Mouse (Mus musculus): ENCODE data around the gene Arrdc5. TPM values are rescaled to one million over a fixed set of nuclear protein-coding genes. Genes with fewer than 3 reads are reported as not detected.
A peak's percentile ranks its signal among the peaks of the same experiment; 100 is the strongest.
"Not testable (repeated sequence)": the region's sequence is repeated elsewhere in the genome, so short reads cannot be mapped to it uniquely, and the experiment has no call there.

Arrdc5 gene
- polyA plus RNA-seq, 1 experiment = not detected

DNA sequence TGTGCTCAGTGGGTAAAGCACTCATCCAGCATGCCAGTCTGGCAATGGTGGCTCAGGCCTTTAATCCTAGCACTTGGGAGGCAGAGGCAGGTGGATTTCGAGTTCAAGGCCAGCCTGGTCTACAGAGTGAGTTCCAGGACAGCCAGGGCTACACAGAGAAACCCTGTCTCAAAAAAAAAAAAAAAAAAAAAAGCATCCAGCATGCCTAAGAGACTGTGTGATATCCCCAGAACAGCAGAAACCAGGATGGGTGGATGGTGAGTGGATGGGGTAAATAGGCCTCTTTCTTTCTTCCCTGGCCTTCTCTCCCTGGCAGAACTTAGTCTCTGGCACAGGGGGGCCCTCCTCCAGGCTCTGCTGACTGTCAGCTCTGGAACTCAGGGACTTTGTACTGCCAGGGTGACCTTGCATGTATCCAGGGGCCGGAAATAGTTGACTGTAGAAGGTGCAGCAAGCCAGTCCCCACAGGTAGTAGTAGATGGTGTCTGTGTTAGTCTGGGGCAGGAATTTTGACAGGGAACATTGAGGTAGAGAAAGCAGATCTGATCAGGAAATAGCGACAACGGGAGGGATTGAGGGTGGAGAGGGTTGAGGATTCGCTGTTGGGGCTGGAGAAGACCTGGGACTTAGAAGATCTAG lies 24.1 kb downstream of the Arrdc5 start:
- H3K4me3 ChIP-seq (ENCODE audit: insufficient read depth, low read depth, low read length) = peak overlapping the region; percentile 80
- H3K27ac ChIP-seq (replicated peaks; ENCODE audit: low read depth, low read length) = peak overlapping the region; percentile 96
- peaks cover 5% of the 10 kb centered on the region for H3K4me1 ChIP-seq (ENCODE audit: control insufficient read depth, insufficient read depth, insufficient read length, low read length)

- Histone ChIP-seq H3K4me1 (ENCODE audit: control insufficient read depth, insufficient read depth, insufficient read length, low read length) (peaks cover 5% of the 10 kb centered on the region), H3K27ac (replicated peaks; ENCODE audit: low read depth, low read length) (no peak overlapping the region), H3K4me3 (ENCODE audit: insufficient read depth, low read depth, low read length) (no peak overlapping the region)
Observed at GRCm38 (mm10) chr17:56273986-56274385, 26.1 kb downstream of the Arrdc5 start.

DNA sequence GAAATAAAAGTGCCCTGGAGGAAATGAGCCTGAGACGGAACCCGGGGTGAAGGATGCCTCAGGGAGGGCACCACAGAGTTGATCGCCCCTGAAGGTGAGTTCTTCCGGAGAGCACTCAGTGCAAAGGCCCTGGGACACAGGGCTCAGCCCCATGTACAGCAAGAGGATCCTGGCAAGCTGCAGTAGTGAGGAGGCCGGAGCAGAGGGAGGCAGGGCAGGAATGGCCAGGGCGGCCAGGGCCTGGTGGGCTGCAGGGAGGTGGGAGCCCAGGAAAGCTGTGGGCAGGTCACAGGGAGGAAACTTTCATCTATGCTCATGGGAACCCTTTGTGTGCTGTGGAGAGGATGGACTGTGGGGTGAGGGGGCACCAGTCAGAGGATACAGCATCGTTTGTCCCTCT lies 26.6 kb downstream of the Arrdc5 start:
- no peak overlapping the region for H3K4me3 ChIP-seq (ENCODE audit: insufficient read depth, low read depth, low read length)
- peaks cover 5% of the 10 kb centered on the region for H3K4me1 ChIP-seq (ENCODE audit: control insufficient read depth, insufficient read depth, insufficient read length, low read length)
- no peak overlapping the region for H3K27ac ChIP-seq (replicated peaks; ENCODE audit: low read depth, low read length)

- H3K4me1 ChIP-seq (ENCODE audit: control insufficient read depth, insufficient read depth, insufficient read length, low read length) = peaks cover 5% of the 10 kb centered on the region
- H3K4me3 ChIP-seq (ENCODE audit: insufficient read depth, low read depth, low read length) = no peak overlapping the region
- 0 out of 2 replicates have a peak overlapping the region, but pooled peaks have one; percentile 9 for H3K27ac ChIP-seq (replicated peaks; ENCODE audit: low read depth, low read length)
Observed at GRCm38 (mm10) chr17:56272644-56273043, 27.4 kb downstream of the Arrdc5 start.

DNA sequence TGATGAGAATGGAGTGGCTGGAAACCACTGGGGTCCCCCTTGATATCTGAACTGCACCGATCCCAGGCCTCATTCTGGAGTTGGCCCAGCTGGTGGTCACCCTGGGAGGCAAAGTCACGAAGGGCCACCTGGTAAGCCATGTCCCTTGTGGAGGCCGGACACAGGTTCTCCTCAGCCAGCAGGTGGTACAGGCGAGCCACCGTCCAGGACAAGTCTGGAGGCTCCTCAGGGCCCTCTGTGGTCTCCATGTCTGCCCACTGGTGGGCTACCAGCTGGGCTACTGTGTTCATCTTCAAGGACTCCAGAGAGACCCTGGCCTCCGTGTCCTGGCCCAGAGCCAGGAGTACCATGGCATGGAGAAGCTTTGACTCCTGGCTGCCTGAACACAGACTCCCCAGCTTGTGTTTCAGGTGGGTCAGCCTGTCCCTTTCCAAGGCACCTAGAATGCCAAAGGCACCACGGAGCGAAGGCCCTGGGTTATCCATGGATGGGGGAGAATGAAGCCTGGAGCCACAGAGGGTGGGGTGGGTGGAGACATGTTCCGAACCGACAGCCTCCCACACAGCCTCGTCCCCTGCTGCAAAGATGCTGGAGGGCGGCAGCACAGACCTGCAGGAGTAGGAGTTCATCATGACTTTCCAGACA lies 28.4 kb downstream of the Arrdc5 start:
- Histone ChIP-seq H3K4me1 (ENCODE audit: control insufficient read depth, insufficient read depth, insufficient read length, low read length) (peaks cover 5% of the 10 kb centered on the region), H3K27ac (replicated peaks; ENCODE audit: low read depth, low read length) (no peak overlapping the region), H3K4me3 (ENCODE audit: insufficient read depth, low read depth, low read length) (no peak overlapping the region)

DNA sequence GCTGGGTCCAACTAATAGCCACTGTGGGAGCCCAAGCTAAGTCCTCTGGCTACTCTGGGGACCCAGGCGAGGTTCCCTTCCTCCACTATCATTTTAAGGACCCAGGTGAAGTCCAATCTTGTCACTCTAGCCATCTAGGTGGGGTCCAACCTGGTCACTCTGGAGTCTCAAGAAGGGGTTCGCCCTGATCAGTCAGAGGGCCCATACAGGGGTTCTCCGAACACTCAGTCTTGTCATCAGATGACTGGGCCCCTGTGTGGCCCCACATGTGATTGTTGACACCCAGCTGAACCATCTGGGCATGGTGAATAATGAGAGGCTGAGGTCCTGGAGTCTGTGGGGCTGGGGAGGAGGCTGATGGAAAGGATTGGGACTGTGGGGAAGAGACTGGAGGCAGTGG lies 30.3 kb downstream of the Arrdc5 start:
- peaks cover 7% of the 10 kb centered on the region for H3K4me1 ChIP-seq (ENCODE audit: control insufficient read depth, insufficient read depth, insufficient read length, low read length)
- H3K4me3 ChIP-seq (ENCODE audit: insufficient read depth, low read depth, low read length) = no peak overlapping the region
- H3K27ac ChIP-seq (replicated peaks; ENCODE audit: low read depth, low read length) = peak overlapping the region; percentile 94

DNA sequence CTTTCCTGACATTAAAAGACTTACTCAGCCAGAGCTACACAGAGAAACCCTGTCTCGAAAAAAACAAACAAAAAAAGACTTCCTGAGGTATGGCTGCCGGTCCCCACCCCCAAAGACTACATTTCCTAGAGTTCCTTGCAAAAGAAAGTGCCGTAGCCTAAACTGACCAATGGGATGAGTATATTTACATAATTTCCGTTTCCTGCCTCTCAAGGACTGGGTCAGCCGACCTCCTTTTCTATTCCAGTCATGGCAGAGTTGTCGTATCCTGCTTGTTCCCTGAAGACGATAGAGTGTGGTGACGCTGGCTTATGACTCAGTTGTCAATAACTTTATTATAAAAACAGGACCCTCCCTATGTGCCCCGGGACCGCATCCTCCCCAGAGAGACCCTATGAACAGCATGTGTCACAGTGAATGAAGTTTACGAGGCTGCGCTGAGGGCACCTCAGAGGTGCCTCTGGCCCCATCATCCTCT lies 30.9 kb downstream of the Arrdc5 start:
- H3K27ac ChIP-seq (replicated peaks; ENCODE audit: low read depth, low read length) = peak overlapping the region; percentile 94

DNA sequence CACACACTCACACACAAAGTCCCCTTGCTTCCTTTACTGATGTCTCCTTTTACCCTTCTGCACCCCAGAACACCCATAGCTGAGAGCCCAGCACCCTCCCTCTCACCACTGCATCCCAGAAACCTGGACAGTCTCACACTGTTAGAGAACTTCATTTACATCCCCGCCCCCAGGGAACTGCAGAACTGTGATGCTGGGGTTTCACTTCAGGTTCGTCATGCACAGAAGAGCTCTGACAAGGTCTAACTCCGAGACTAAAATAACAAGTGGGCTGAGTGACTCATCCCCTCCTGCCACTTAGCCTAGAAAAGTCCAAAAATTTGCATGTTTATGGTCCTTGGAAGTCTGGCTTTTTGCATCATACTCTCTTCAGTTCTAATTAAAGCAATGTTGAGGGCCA lies 33.8 kb downstream of the Arrdc5 start:
- H3K4me3 ChIP-seq (ENCODE audit: insufficient read depth, low read depth, low read length) = no peak overlapping the region
- H3K27ac ChIP-seq (replicated peaks; ENCODE audit: low read depth, low read length) = peak overlapping the region; percentile 37
- H3K4me1 ChIP-seq (ENCODE audit: control insufficient read depth, insufficient read depth, insufficient read length, low read length) = peaks cover 3% of the 10 kb centered on the region; the same call in 1 of the 2 replicates

More for the DNA sequence above, 30.9 kb downstream of the Arrdc5 start:
- peak overlapping the region; percentile 61 for H3K4me3 ChIP-seq (ENCODE audit: insufficient read depth, low read depth, low read length)
- peaks cover 8% of the 10 kb centered on the region for H3K4me1 ChIP-seq (ENCODE audit: control insufficient read depth, insufficient read depth, insufficient read length, low read length)

- H3K27ac ChIP-seq (replicated peaks; ENCODE audit: low read depth, low read length) = peak overlapping the region; percentile 37; the same call in 1 of the 2 replicates
- no peak overlapping the region for H3K4me3 ChIP-seq (ENCODE audit: insufficient read depth, low read depth, low read length)
- H3K4me1 ChIP-seq (ENCODE audit: control insufficient read depth, insufficient read depth, insufficient read length, low read length) = peaks cover 3% of the 10 kb centered on the region; the same call in 1 of the 2 replicates
Observed at GRCm38 (mm10) chr17:56265869-56266268, 34.2 kb downstream of the Arrdc5 start.

DNA sequence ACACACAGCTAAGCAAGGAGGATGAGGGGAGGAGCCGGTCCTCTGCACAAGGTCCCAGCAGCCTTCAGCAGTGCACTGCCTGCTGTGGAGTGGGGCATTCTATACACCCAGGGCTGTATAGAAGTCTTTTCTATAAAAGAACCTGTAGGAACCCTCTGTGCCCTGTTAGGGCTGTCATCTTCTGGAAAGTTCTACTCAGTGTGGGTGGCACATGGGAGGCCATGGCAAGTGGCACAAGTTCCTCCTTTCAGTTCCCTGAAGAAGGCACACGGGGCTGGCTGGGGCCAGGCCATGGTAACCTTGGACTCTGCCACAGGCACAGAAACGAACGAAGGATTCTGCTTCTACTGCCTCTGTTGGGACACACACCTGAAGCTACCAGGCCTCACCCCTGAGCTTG lies 35.1 kb downstream of the Arrdc5 start:
- Histone ChIP-seq H3K4me3 (ENCODE audit: insufficient read depth, low read depth, low read length) (no peak overlapping the region), H3K27ac (replicated peaks; ENCODE audit: low read depth, low read length) (peak overlapping the region; percentile 73), H3K4me1 (ENCODE audit: control insufficient read depth, insufficient read depth, insufficient read length, low read length) (peaks cover 3% of the 10 kb centered on the region; the same call in 1 of the 2 replicates)

DNA sequence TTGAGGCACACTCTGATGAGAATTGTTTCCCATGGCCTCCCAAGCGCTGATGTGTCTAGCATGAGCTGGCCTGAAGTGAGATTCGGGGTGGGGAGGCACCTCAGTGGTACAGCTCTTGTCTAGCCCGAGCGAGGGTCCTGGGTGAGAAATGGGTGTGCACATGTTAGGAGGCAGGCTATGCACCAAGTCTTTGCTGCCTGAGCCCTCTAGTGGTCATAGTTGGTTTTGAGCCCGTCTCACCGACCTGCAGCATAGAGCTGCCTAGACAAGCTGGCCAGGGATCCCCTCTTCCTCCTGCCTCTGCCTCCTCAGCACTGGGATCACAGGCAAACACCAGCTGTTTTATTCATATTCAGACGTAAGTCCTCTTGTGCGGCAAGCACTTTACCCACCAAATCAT lies 36.1 kb downstream of the Arrdc5 start:
- no peak overlapping the region for H3K4me3 ChIP-seq (ENCODE audit: insufficient read depth, low read depth, low read length)

GRCm38 (mm10) chr17:56262645-56263094 lies 37.4 kb downstream of the Arrdc5 start:
- H3K27ac ChIP-seq (replicated peaks; ENCODE audit: low read depth, low read length) = no peak overlapping the region
- H3K4me3 ChIP-seq (ENCODE audit: insufficient read depth, low read depth, low read length) = no peak overlapping the region
- H3K4me1 ChIP-seq (ENCODE audit: control insufficient read depth, insufficient read depth, insufficient read length, low read length) = peaks cover 16% of the 10 kb centered on the region; the same call in 1 of the 2 replicates

More for the DNA sequence above, 36.1 kb downstream of the Arrdc5 start:
- Histone ChIP-seq H3K4me1 (ENCODE audit: control insufficient read depth, insufficient read depth, insufficient read length, low read length) (peaks cover 8% of the 10 kb centered on the region; the same call in 1 of the 2 replicates), H3K27ac (replicated peaks; ENCODE audit: low read depth, low read length) (no peak overlapping the region)

DNA sequence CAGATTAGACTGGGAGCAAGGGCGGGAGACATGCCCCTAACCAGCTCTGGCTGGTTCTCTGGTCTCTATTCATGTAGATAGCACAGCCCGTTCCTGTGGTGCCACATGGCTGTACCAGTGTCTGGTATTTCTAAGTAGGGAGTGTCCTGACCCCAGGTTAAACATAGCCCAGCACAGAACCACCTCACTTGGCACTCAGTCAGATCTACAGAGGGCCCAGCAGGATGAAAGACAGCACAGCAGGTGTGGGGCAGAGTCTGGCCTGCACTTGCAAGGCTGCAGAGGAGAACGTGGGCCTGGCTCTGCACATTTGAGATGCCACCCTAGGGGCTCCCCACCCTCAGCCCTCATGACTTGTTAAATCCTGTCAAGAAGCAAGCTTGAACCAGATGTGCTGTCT lies 38.9 kb downstream of the Arrdc5 start:
- peaks cover 16% of the 10 kb centered on the region; the same call in 1 of the 2 replicates for H3K4me1 ChIP-seq (ENCODE audit: control insufficient read depth, insufficient read depth, insufficient read length, low read length)
- no peak overlapping the region for H3K4me3 ChIP-seq (ENCODE audit: insufficient read depth, low read depth, low read length)
- no peak overlapping the region for H3K27ac ChIP-seq (replicated peaks; ENCODE audit: low read depth, low read length)

DNA sequence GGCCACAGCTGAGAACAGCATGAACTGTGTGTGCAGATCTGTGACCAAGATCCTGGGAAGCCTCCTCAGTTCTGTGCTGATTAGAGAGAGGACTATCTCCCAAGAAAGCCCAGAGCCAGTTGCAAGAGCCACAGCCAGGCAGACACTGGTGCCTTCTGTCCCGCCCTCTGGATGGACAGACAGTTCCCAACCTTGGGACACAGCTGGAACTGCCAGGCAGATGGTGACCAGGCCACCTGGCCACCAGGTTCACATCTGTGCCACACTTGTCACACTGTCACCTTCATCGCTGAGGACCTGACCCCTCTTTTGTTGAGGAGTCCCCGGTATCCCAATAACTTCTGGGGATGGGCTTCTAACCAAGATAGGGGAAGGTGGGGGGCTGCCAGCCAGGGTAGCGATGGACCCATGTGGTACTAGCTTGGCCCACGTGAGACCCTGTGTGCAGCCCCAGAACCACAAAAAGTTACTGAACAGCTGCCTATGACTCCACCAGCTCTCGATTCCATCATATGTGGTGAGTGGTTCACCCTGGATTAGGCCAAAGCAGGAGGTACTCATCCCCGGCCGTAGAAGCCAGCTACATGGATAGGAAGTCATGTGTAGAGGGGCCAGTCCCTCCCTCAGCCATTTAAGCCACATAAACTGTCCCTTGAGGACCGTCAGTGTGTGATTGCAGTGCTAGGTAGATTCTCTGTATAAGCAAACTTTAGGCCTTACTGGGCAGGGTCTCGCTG lies 40.6 kb downstream of the Arrdc5 start:
- Histone ChIP-seq H3K4me3 (ENCODE audit: insufficient read depth, low read depth, low read length) (no peak overlapping the region), H3K4me1 (ENCODE audit: control insufficient read depth, insufficient read depth, insufficient read length, low read length) (peaks cover 13% of the 10 kb centered on the region; the same call in 1 of the 2 replicates), H3K27ac (replicated peaks; ENCODE audit: low read depth, low read length) (no peak overlapping the region)

- not testable (repeated sequence) for H3K27ac ChIP-seq (replicated peaks; ENCODE audit: low read depth, low read length); H3K4me3 ChIP-seq (ENCODE audit: insufficient read depth, low read depth, low read length)
- peaks cover 13% of the 10 kb centered on the region; the same call in 1 of the 2 replicates for H3K4me1 ChIP-seq (ENCODE audit: control insufficient read depth, insufficient read depth, insufficient read length, low read length)
Observed at GRCm38 (mm10) chr17:56258812-56259211, 41.3 kb downstream of the Arrdc5 start.
